Mouse (Mus musculus) myocyte (in vitro differentiated cells): ENCODE measurements around the gene Midn. TPM values are rescaled to one million over a fixed set of nuclear protein-coding genes. Genes with fewer than 3 reads are reported as not detected.

ENCODE experiments used
- H3K27me3 ChIP-seq: one replicate; pipeline ENCODE4 v1.6.1; 2011; ENCODE audit not compliant: control insufficient read depth, insufficient read depth, insufficient read length
- H3K36me3 ChIP-seq: one replicate; pipeline ENCODE4 v1.6.1; 2011; ENCODE audit not compliant: control insufficient read depth, insufficient read depth
- H3K4me2 ChIP-seq: one replicate; pipeline ENCODE4 v1.6.1; 2011; ENCODE audit warnings: low read depth, control low read depth
- H3K4me3 ChIP-seq: one replicate; pipeline ENCODE4 v1.5.1; 2011; ENCODE audit warnings: mild to moderate bottlenecking, control low read depth, moderate library complexity
- H3K79me2 ChIP-seq: one replicate; pipeline ENCODE4 v1.6.1; 2011; ENCODE audit not compliant: control insufficient read depth, insufficient read depth
- H3ac ChIP-seq: one replicate; pipeline ENCODE4 v1.6.1; 2011; ENCODE audit not compliant: control insufficient read depth, insufficient read length
- CEBPB ChIP-seq: IDR thresholded peaks from 2 replicates; pipeline ENCODE4 v1.6.1; 2011; ENCODE audit warnings: mild to moderate bottlenecking, moderate library complexity; ENCODE audit not compliant: poor library complexity, insufficient read depth, severe bottlenecking
- E2F4 ChIP-seq: IDR thresholded peaks from one replicate; pipeline ENCODE4 v1.6.1; 2011; ENCODE audit warnings: mild to moderate bottlenecking, control low read depth, moderate library complexity; ENCODE audit not compliant: insufficient read depth
- MAX ChIP-seq: IDR thresholded peaks from one replicate; pipeline ENCODE4 v1.6.1; 2011; ENCODE audit warnings: low read depth, mild to moderate bottlenecking, control low read depth
- MYOD1 ChIP-seq, 3 experiments: IDR thresholded peaks; one replicate each; pipeline ENCODE4 v1.6.1; 2011; ENCODE audit warnings: control low read depth in 2 of 3, low read depth in 2 of 3, mild to moderate bottlenecking in 2 of 3, moderate library complexity in 1 of 3; ENCODE audit not compliant: insufficient read length in 2 of 3, control insufficient read depth in 1 of 3
- MYOG ChIP-seq, 3 experiments: IDR thresholded peaks; one replicate each; pipeline ENCODE4 v1.6.1; 2011; ENCODE audit warnings: control low read depth in 2 of 3, low read depth in 2 of 3, mild to moderate bottlenecking in 2 of 3; ENCODE audit not compliant: insufficient read length in 2 of 3, control insufficient read depth in 1 of 3, insufficient read depth in 1 of 3
- POLR2A ChIP-seq: IDR thresholded peaks from one replicate; pipeline ENCODE4 v1.6.1; 2011; ENCODE audit warnings: low read depth, mild to moderate bottlenecking, control low read depth, moderate library complexity; ENCODE audit not compliant: insufficient read length
- POLR2AphosphoS2 ChIP-seq: IDR thresholded peaks from one replicate; pipeline ENCODE4 v1.6.1; 2011; ENCODE audit warnings: low read depth, control low read depth; ENCODE audit not compliant: insufficient read length
- REST ChIP-seq: IDR thresholded peaks from one replicate; pipeline ENCODE4 v1.6.1; 2011; ENCODE audit warnings: mild to moderate bottlenecking, control low read depth, moderate library complexity; ENCODE audit not compliant: insufficient read depth, insufficient read length
- SRF ChIP-seq: IDR thresholded peaks from one replicate; pipeline ENCODE4 v1.6.1; 2011; ENCODE audit warnings: low read depth; ENCODE audit not compliant: control insufficient read depth, insufficient read length
- TCF12 ChIP-seq: IDR thresholded peaks from one replicate; pipeline ENCODE4 v1.6.1; 2011; ENCODE audit warnings: mild to moderate bottlenecking, control low read depth; ENCODE audit not compliant: poor library complexity, insufficient read depth, severe bottlenecking
- TCF3 ChIP-seq: IDR thresholded peaks from one replicate; pipeline ENCODE4 v1.6.1; 2011; ENCODE audit warnings: low read depth, control low read depth; ENCODE audit not compliant: insufficient read length
- USF1 ChIP-seq: IDR thresholded peaks from one replicate; pipeline ENCODE4 v1.6.1; 2011; ENCODE audit warnings: low read depth, mild to moderate bottlenecking, control low read depth, moderate library complexity
- polyA plus RNA-seq: library from polyadenylated mRNA; unstranded; fragments of >200 nt; fragmentation: generic; extraction: Trizol; gene quantifications from one replicate; pipeline ENCODE4 v1.2.1, GENCODE M21; 2012; ENCODE audit warnings: missing spikeins

The Midn gene
- polyA plus RNA-seq, 1 experiment, result 131 TPM

GRCm38 (mm10) chr10:80149291-80150225, 1.5 kb downstream of the Midn start:
- Histone ChIP-seq H3K4me2 (peak overlapping the region; percentile 61), H3K36me3 (peaks cover 31% of the 10 kb centered on the region), H3K27me3 (no peaks in the 10 kb centered on the region), H3K4me3 (peak overlapping the region; percentile 100), H3K79me2 (peaks cover 58% of the 10 kb centered on the region), H3ac (peak overlapping the region; percentile 69)
- peak in 1 of 3 experiments; percentile 1 for TF ChIP-seq MYOG (IDR thresholded peaks at IDR 0.05; ENCODE audit: control insufficient read depth in 1 of 3, insufficient read depth in 1 of 3, insufficient read length in 2 of 3, low read depth in 2 of 3)
- no peak for TF ChIP-seq E2F4
- peak; percentile 86 for TF ChIP-seq USF1
- TF ChIP-seq REST, result peak; percentile 16
- peak; percentile 91 for TF ChIP-seq POLR2A
- TF ChIP-seq SRF, result no peak
- no peak for TF ChIP-seq MAX
- no peak for TF ChIP-seq MYOD1 (IDR thresholded peaks at IDR 0.05; ENCODE audit: control insufficient read depth in 1 of 3, insufficient read length in 2 of 3, low read depth in 2 of 3)
- no peak for TF ChIP-seq TCF12
- no peak for TF ChIP-seq TCF3
- TF ChIP-seq POLR2AphosphoS2, result peak; percentile 96
- TF ChIP-seq CEBPB, result no peak

GRCm38 (mm10) chr10:80150226-80151210, 2.4 kb downstream of the Midn start:
- H3K4me2 ChIP-seq, result peak overlapping the region; percentile 97
- H3ac ChIP-seq, result peak overlapping the region; percentile 69
- TF ChIP-seq TCF12 (no peak), CEBPB (no peak), TCF3 (no peak), USF1 (no peak), POLR2AphosphoS2 (peak; percentile 79), REST (no peak), E2F4 (no peak)
- no peaks in the 10 kb centered on the region for H3K27me3 ChIP-seq
- H3K36me3 ChIP-seq, result peaks cover 32% of the 10 kb centered on the region
- peaks cover 59% of the 10 kb centered on the region for H3K79me2 ChIP-seq
- H3K4me3 ChIP-seq, result peak overlapping the region; percentile 100

GRCm38 (mm10) chr10:80151211-80152034, 3.4 kb downstream of the Midn start:
- Histone ChIP-seq H3K36me3 (peaks cover 41% of the 10 kb centered on the region), H3K27me3 (no peaks in the 10 kb centered on the region)
- no peak for TF ChIP-seq TCF3
- TF ChIP-seq MYOG (IDR thresholded peaks at IDR 0.05; ENCODE audit: control insufficient read depth in 1 of 3, insufficient read depth in 1 of 3, insufficient read length in 2 of 3, low read depth in 2 of 3), result no peak
- TF ChIP-seq USF1, result peak; percentile 20
- no peak for TF ChIP-seq E2F4
- TF ChIP-seq MYOD1 (IDR thresholded peaks at IDR 0.05; ENCODE audit: control insufficient read depth in 1 of 3, insufficient read length in 2 of 3, low read depth in 2 of 3), result no peak
- TF ChIP-seq SRF, result no peak
- peak; percentile 85 for TF ChIP-seq POLR2AphosphoS2
- no peak for TF ChIP-seq REST
- peak; percentile 60 for TF ChIP-seq POLR2A
- TF ChIP-seq TCF12, result no peak
- no peak for TF ChIP-seq MAX
- TF ChIP-seq CEBPB, result no peak

More at GRCm38 (mm10) chr10:80151211-80152034, 3.4 kb downstream of the Midn start:
- peak overlapping the region; percentile 100 for H3K4me3 ChIP-seq
- peak overlapping the region; percentile 69 for H3ac ChIP-seq
- H3K79me2 ChIP-seq, result peaks cover 59% of the 10 kb centered on the region
- peak overlapping the region; percentile 97 for H3K4me2 ChIP-seq
